Mouse (Mus musculus) intestine, postnatal 0 days (tissue): ENCODE data around the gene Gnmt. TPM values are rescaled to one million over a fixed set of nuclear protein-coding genes. Genes with fewer than 3 reads are reported as not detected.
A peak's percentile ranks its signal among the peaks of the same experiment; 100 is the strongest.

Experiments used
- ATAC-seq: fragments of 200-750 bp; cut with Nextera tagmentation; 2 replicates; pipeline ENCODE4 v1.8.0; 2017; ENCODE audit warnings: mild to moderate bottlenecking, moderate TSS enrichment, moderate library complexity
- H3K27ac ChIP-seq: fragments of 300-500 bp; sonication (generic); 2 replicates; pipeline ENCODE4 v1.5.1; 2014; ENCODE audit warnings: mild to moderate bottlenecking, low read depth, low read length, moderate library complexity
- H3K27me3 ChIP-seq: fragments of 300-500 bp; sonication (generic); replicated peaks from 2 replicates; pipeline ENCODE4 v1.6.1; 2014; ENCODE audit warnings: low read length, mixed read lengths; ENCODE audit not compliant: control insufficient read depth, insufficient read depth
- H3K36me3 ChIP-seq: fragments of 300-500 bp; sonication (generic); 2 replicates; pipeline ENCODE4 v1.6.1; 2014; ENCODE audit warnings: mild to moderate bottlenecking, moderate library complexity; ENCODE audit not compliant: control insufficient read depth, insufficient read depth
- H3K4me1 ChIP-seq: fragments of 300-500 bp; sonication (generic); replicated peaks from 2 replicates; pipeline ENCODE4 v1.6.1; 2014; ENCODE audit warnings: antibody characterized with exemption, low read length, mixed read lengths; ENCODE audit not compliant: control insufficient read depth, insufficient read depth
- H3K4me2 ChIP-seq: fragments of 300-500 bp; sonication (generic); replicated peaks from 2 replicates; pipeline ENCODE4 v1.6.1; 2014; ENCODE audit warnings: low read depth, mild to moderate bottlenecking, moderate library complexity
- H3K4me3 ChIP-seq: fragments of 300-500 bp; sonication (generic); 2 replicates; pipeline ENCODE4 v1.5.1; 2014; ENCODE audit warnings: low read depth, low read length
- H3K9ac ChIP-seq: fragments of 300-500 bp; sonication (generic); 2 replicates; pipeline ENCODE4 v1.6.1; 2014; ENCODE audit warnings: mild to moderate bottlenecking, low read depth, low read length
- H3K9me3 ChIP-seq: fragments of 300-500 bp; sonication (generic); 2 replicates; pipeline ENCODE4 v1.6.1; 2016; ENCODE audit warnings: mixed run types; ENCODE audit not compliant: control insufficient read depth
- CTCF ChIP-seq: sonication (generic); IDR thresholded peaks from 2 replicates; pipeline ENCODE4 v1.5.1; 2016; ENCODE audit warnings: low read depth, mild to moderate bottlenecking, control low read depth, antibody characterized with exemption, moderate library complexity
- WGBS: fragments of 180-500 bp; shearing (Covaris S2); extraction: QIAGEN DNeasy Blood & Tissue Kit; methylation state at CpG from one replicate; pipeline ENCODE4 v1.1.7; 2014; 5-methylcytosine and 5-hydroxymethylcytosine counted together
- polyA plus RNA-seq: library from polyadenylated mRNA; unstranded; fragments of >200 nt; fragmentation: Nextera tagmentation; extraction: Ambion mirVana; gene quantifications from 2 replicates; pipeline ENCODE4 v1.2.1, GENCODE M21; 2015

The Gnmt gene
- polyA plus RNA-seq, 1 experiment from 2014 or later, result 0.48 TPM

GRCm38 (mm10) chr17:46679843-46680759, 48.9 kb downstream of the Gnmt start:
- ATAC-seq, result no peak; the same call in 1 of the 2 replicates
- peaks cover 46% of the 10 kb centered on the region for H3K36me3 ChIP-seq
- no peaks in the 10 kb centered on the region for H3K27me3 ChIP-seq
- H3K27ac ChIP-seq, result peak overlapping the region; percentile 87
- no peaks in the 10 kb centered on the region for H3K9me3 ChIP-seq
- H3K4me3 ChIP-seq, result peak overlapping the region; percentile 87
- peak; percentile 56 for TF ChIP-seq CTCF
- under 1% methylated on average over 34 of the region's 34 CpGs for whole genome bisulfite sequencing
- H3K9ac ChIP-seq, result peak overlapping the region; percentile 67
- H3K4me1 ChIP-seq, result peaks cover 3% of the 10 kb centered on the region; the same call in 1 of the 2 replicates
- peak overlapping the region; percentile 89 for H3K4me2 ChIP-seq

GRCm38 (mm10) chr17:46678911-46679310, 50.1 kb downstream of the Gnmt start:
- peak overlapping the region; percentile 89 for H3K4me2 ChIP-seq
- ATAC-seq, result no peak
- H3K36me3 ChIP-seq, result peaks cover 38% of the 10 kb centered on the region
- H3K9me3 ChIP-seq, result no peaks in the 10 kb centered on the region
- peaks cover 6% of the 10 kb centered on the region; the same call in 1 of the 2 replicates for H3K4me1 ChIP-seq
- no peak overlapping the region; the same call in 1 of the 2 replicates for H3K9ac ChIP-seq
- no peaks in the 10 kb centered on the region for H3K27me3 ChIP-seq
- TF ChIP-seq CTCF, result no peak
- H3K27ac ChIP-seq, result no peak overlapping the region
- H3K4me3 ChIP-seq, result no peak overlapping the region
- WGBS, result 48% methylated on average over 9 of the region's 9 CpGs

DNA sequence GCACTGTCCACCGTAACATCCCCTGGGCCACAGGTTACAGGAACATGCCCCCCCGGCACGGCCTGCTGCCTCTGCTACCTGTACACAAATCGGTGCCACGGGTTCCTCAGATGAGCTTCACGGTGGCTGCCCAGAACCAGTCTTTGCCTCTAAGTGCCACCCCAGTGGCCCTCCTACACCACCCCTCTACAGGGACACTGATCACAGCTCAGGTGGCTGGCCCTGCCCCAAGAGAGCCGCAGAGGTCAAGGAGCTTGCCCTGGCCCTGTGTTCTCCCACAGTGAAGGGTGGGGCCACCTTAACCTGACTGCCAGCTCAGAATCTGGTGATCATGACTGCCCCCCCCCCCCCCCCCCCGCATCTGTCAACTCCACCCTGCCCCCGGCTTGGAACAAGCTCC, 50.6 kb downstream of the Gnmt start, which contains the start of gene Mea1:
Gene Mea1 (plus strand): TSS at position 378 of the 400 bp plus-strand sequence.
- Histone ChIP-seq H3K27ac (peak within 1 kb of the TSS; percentile 87; the same call in 1 of the 2 replicates), H3K9me3 (no peaks in the 10 kb centered on the region), H3K4me3 (peak within 1 kb of the TSS; percentile 87), H3K9ac (no peak within 1 kb of the TSS; the same call in 1 of the 2 replicates), H3K27me3 (no peaks in the 10 kb centered on the region), H3K4me2 (peak within 1 kb of the TSS; percentile 89), H3K4me1 (peaks cover 6% of the 10 kb centered on the region; the same call in 1 of the 2 replicates), H3K36me3 (peaks cover 33% of the 10 kb centered on the region)
- WGBS, result 82% methylated on average over 8 of the region's 9 CpGs
- no peak for TF ChIP-seq CTCF
- ATAC-seq, result no peak

Other genes starting within 250 kb of the Gnmt start
- gene Ttbk1, start 241.5 kb downstream of the Gnmt start, polyA plus RNA-seq, result 0.09 and 0.16 TPM in 2 replicates
- 10.9 and 11.1 TPM in 2 replicates for gene Dnph1, start 232.5 kb downstream of the Gnmt start, polyA plus RNA-seq
- gene Cul9, start 182.8 kb downstream of the Gnmt start, polyA plus RNA-seq, result 1.3 and 2.0 TPM in 2 replicates
- 5.1 and 5.2 TPM in 2 replicates for gene Srf, start 173.0 kb downstream of the Gnmt start, polyA plus RNA-seq
- gene Ptk7, start 99.7 kb downstream of the Gnmt start, polyA plus RNA-seq, result 13.7 and 14.7 TPM in 2 replicates
- gene Klc4, start 83.1 kb downstream of the Gnmt start, polyA plus RNA-seq, result 102 and 107 TPM in 2 replicates
- 138 and 139 TPM in 2 replicates for gene Mrpl2, start 82.9 kb downstream of the Gnmt start, polyA plus RNA-seq
- gene Cul7, start 78.8 kb downstream of the Gnmt start, polyA plus RNA-seq, result 18.0 and 19.2 TPM in 2 replicates
- gene Rrp36, start 54.8 kb downstream of the Gnmt start, polyA plus RNA-seq, result 49.0 and 55.6 TPM in 2 replicates
- 132 and 133 TPM in 2 replicates for gene Mea1, start 50.4 kb downstream of the Gnmt start, polyA plus RNA-seq
- gene Klhdc3, start 48.3 kb downstream of the Gnmt start, polyA plus RNA-seq, result 94.2 and 99.3 TPM in 2 replicates
- 25.9 and 26.5 TPM in 2 replicates for gene Ppp2r5d, start 24.1 kb downstream of the Gnmt start, polyA plus RNA-seq
- 10.4 and 11.5 TPM in 2 replicates for gene Pex6, start 17.7 kb downstream of the Gnmt start, polyA plus RNA-seq
- gene Cnpy3, start 23.0 kb upstream of the Gnmt start, polyA plus RNA-seq, result 32.2 and 35.6 TPM in 2 replicates
- gene Ptcra, start 34.5 kb upstream of the Gnmt start, polyA plus RNA-seq, result 0.24 and 0.33 TPM in 2 replicates
- gene 2310039H08Rik, start 43.5 kb upstream of the Gnmt start, polyA plus RNA-seq, result 123 and 124 TPM in 2 replicates
- gene Rpl7l1, start 53.5 kb upstream of the Gnmt start, polyA plus RNA-seq, result 77.1 and 78.5 TPM in 2 replicates
- gene Bicral, start 129.3 kb upstream of the Gnmt start, polyA plus RNA-seq, result 2.2 and 2.6 TPM in 2 replicates
- gene Tbcc, start 161.5 kb upstream of the Gnmt start, polyA plus RNA-seq, result 40.1 and 40.2 TPM in 2 replicates
- not detected in 2 replicates for gene Prph2, start 181.3 kb upstream of the Gnmt start, polyA plus RNA-seq